Mouse (Mus musculus) heart, embryonic 12.5 days (tissue): ENCODE measurements around the gene Ptpdc1. TPM values are rescaled to one million over a fixed set of nuclear protein-coding genes. Genes with fewer than 3 reads are reported as not detected.

Experiments
- ATAC-seq: fragments of 200-750 bp; cut with Nextera tagmentation; 2 replicates; pipeline ENCODE4 v1.8.0; 2017; ENCODE audit warnings: moderate TSS enrichment, moderate library complexity; ENCODE audit not compliant: insufficient number of reproducible peaks, low FRiP score
- H3K27ac ChIP-seq: fragments of 300-500 bp; sonication (generic); 2 replicates; pipeline ENCODE4 v1.5.1; 2016; ENCODE audit warnings: mild to moderate bottlenecking, moderate library complexity; ENCODE audit not compliant: poor library complexity, severe bottlenecking
- H3K27me3 ChIP-seq: fragments of 300-500 bp; sonication (generic); replicated peaks from 2 replicates; pipeline ENCODE4 v1.6.1; 2016; ENCODE audit warnings: mild to moderate bottlenecking, moderate library complexity
- H3K36me3 ChIP-seq: fragments of 300-500 bp; sonication (generic); 2 replicates; pipeline ENCODE4 v1.6.1; 2016; ENCODE audit warnings: mild to moderate bottlenecking, moderate library complexity
- H3K4me1 ChIP-seq: fragments of 300-500 bp; sonication (generic); replicated peaks from 2 replicates; pipeline ENCODE4 v1.6.1; 2016; ENCODE audit warnings: mild to moderate bottlenecking
- H3K4me2 ChIP-seq: fragments of 300-500 bp; sonication (generic); 2 replicates; pipeline ENCODE4 v1.6.1; 2016; ENCODE audit warnings: mild to moderate bottlenecking, moderate library complexity
- H3K4me3 ChIP-seq: fragments of 300-500 bp; sonication (generic); 2 replicates; pipeline ENCODE4 v1.5.1; 2016; ENCODE audit warnings: mild to moderate bottlenecking
- H3K9ac ChIP-seq: fragments of 300-500 bp; sonication (generic); 2 replicates; pipeline ENCODE4 v1.6.1; 2016; ENCODE audit warnings: mild to moderate bottlenecking, moderate library complexity
- H3K9me3 ChIP-seq: fragments of 300-500 bp; sonication (generic); replicated peaks from 2 replicates; pipeline ENCODE4 v1.6.1; 2016; ENCODE audit warnings: mild to moderate bottlenecking, moderate library complexity
- WGBS: fragments of 180-500 bp; shearing (Covaris S2); methylation state at CpG from one replicate; pipeline ENCODE4 v1.1.7; 2016; 5-methylcytosine and 5-hydroxymethylcytosine counted together
- polyA plus RNA-seq: library from polyadenylated mRNA; unstranded; fragments of >200 nt; fragmentation: Nextera tagmentation; extraction: Ambion mirVana; gene quantifications from 2 replicates; pipeline ENCODE4 v1.2.1, GENCODE M21; 2016

Ptpdc1 gene
- polyA plus RNA-seq, 1 experiment from 2014 or later, result 6.8 TPM

- H3K4me3 ChIP-seq, result no peak overlapping the region
- no peaks in the 10 kb centered on the region for H3K4me1 ChIP-seq
- no peak for ATAC-seq
- peaks cover 13% of the 10 kb centered on the region for H3K9me3 ChIP-seq
- H3K27me3 ChIP-seq, result no peaks in the 10 kb centered on the region
- peaks cover 12% of the 10 kb centered on the region for H3K36me3 ChIP-seq
- no peak overlapping the region for H3K4me2 ChIP-seq
- H3K9ac ChIP-seq, result no peak overlapping the region
- no peak overlapping the region for H3K27ac ChIP-seq
Observed at GRCm38 (mm10) chr13:48617774-48618173, 7.7 kb downstream of the Ptpdc1 start.

- Histone ChIP-seq H3K27me3 (no peaks in the 10 kb centered on the region), H3K36me3 (peaks cover 12% of the 10 kb centered on the region), H3K9ac (no peak overlapping the region), H3K4me3 (no peak overlapping the region), H3K4me1 (no peaks in the 10 kb centered on the region), H3K4me2 (no peak overlapping the region), H3K9me3 (peaks cover 13% of the 10 kb centered on the region), H3K27ac (no peak overlapping the region)
- ATAC-seq, result no peak
- 85% methylated on average over 2 of the region's 2 CpGs for WGBS
Observed at GRCm38 (mm10) chr13:48614525-48614924, 10.9 kb downstream of the Ptpdc1 start.

GRCm38 (mm10) chr13:48609106-48609505 lies 16.4 kb downstream of the Ptpdc1 start:
- Histone ChIP-seq H3K9ac (no peak overlapping the region), H3K9me3 (no peaks in the 10 kb centered on the region), H3K27me3 (no peaks in the 10 kb centered on the region), H3K4me3 (no peak overlapping the region), H3K4me2 (no peak overlapping the region), H3K36me3 (no peaks in the 10 kb centered on the region), H3K4me1 (peaks cover 19% of the 10 kb centered on the region), H3K27ac (no peak overlapping the region)
- ATAC-seq, result no peak
- WGBS, result 78% methylated on average over 5 of the region's 5 CpGs

- Histone ChIP-seq H3K27me3 (no peaks in the 10 kb centered on the region), H3K4me1 (peaks cover 30% of the 10 kb centered on the region), H3K27ac (peak overlapping the region; percentile 26), H3K36me3 (peaks cover 2% of the 10 kb centered on the region; the same call in 1 of the 2 replicates), H3K9ac (no peak overlapping the region), H3K4me3 (no peak overlapping the region), H3K9me3 (no peaks in the 10 kb centered on the region), H3K4me2 (no peak overlapping the region)
- ATAC-seq, result no peak
- 49% methylated on average over 5 of the region's 5 CpGs for WGBS
Observed at GRCm38 (mm10) chr13:48604591-48604990, 20.9 kb downstream of the Ptpdc1 start.

GRCm38 (mm10) chr13:48603296-48603695 lies 22.2 kb downstream of the Ptpdc1 start:
- Histone ChIP-seq H3K27ac (no peak overlapping the region), H3K27me3 (no peaks in the 10 kb centered on the region), H3K4me1 (peaks cover 29% of the 10 kb centered on the region), H3K4me2 (no peak overlapping the region), H3K9me3 (no peaks in the 10 kb centered on the region), H3K4me3 (no peak overlapping the region), H3K36me3 (peaks cover 2% of the 10 kb centered on the region; the same call in 1 of the 2 replicates), H3K9ac (no peak overlapping the region)
- ATAC-seq, result no peak
- WGBS, result 75% methylated on average over 3 of the region's 3 CpGs

GRCm38 (mm10) chr13:48594605-48595004 lies 30.9 kb downstream of the Ptpdc1 start:
- no peak overlapping the region for H3K4me2 ChIP-seq
- H3K27ac ChIP-seq, result no peak overlapping the region
- H3K4me3 ChIP-seq, result no peak overlapping the region
- H3K4me1 ChIP-seq, result 0 out of 2 replicates have a peak, but pooled peaks cover 2% of the 10 kb centered on the region
- H3K9me3 ChIP-seq, result no peaks in the 10 kb centered on the region
- no peak overlapping the region for H3K9ac ChIP-seq
- ATAC-seq, result no peak
- WGBS, result 58% methylated on average over 7 of the region's 7 CpGs
- H3K27me3 ChIP-seq, result no peaks in the 10 kb centered on the region
- no peaks in the 10 kb centered on the region for H3K36me3 ChIP-seq

GRCm38 (mm10) chr13:48594031-48594430 lies 31.4 kb downstream of the Ptpdc1 start:
- Histone ChIP-seq H3K4me1 (0 out of 2 replicates have a peak, but pooled peaks cover 2% of the 10 kb centered on the region), H3K27ac (no peak overlapping the region), H3K9ac (no peak overlapping the region), H3K9me3 (no peaks in the 10 kb centered on the region), H3K36me3 (no peaks in the 10 kb centered on the region), H3K4me2 (no peak overlapping the region), H3K4me3 (no peak overlapping the region), H3K27me3 (no peaks in the 10 kb centered on the region)
- WGBS, result 71% methylated on average over 10 of the region's 10 CpGs
- ATAC-seq, result no peak

GRCm38 (mm10) chr13:48593181-48593580 lies 32.3 kb downstream of the Ptpdc1 start:
- 52% methylated on average over 15 of the region's 15 CpGs for WGBS
- 0 out of 2 replicates have a peak, but pooled peaks cover 2% of the 10 kb centered on the region for H3K4me1 ChIP-seq
- H3K4me3 ChIP-seq, result no peak overlapping the region
- H3K27ac ChIP-seq, result no peak overlapping the region
- no peaks in the 10 kb centered on the region for H3K36me3 ChIP-seq
- no peaks in the 10 kb centered on the region for H3K27me3 ChIP-seq
- H3K4me2 ChIP-seq, result no peak overlapping the region
- no peak for ATAC-seq
- no peaks in the 10 kb centered on the region for H3K9me3 ChIP-seq
- H3K9ac ChIP-seq, result no peak overlapping the region

- Histone ChIP-seq H3K27me3 (no peaks in the 10 kb centered on the region), H3K4me3 (no peak overlapping the region), H3K27ac (no peak overlapping the region), H3K4me2 (no peak overlapping the region), H3K9ac (no peak overlapping the region), H3K4me1 (0 out of 2 replicates have a peak, but pooled peaks cover 2% of the 10 kb centered on the region), H3K9me3 (no peaks in the 10 kb centered on the region), H3K36me3 (no peaks in the 10 kb centered on the region; the same call in 1 of the 2 replicates)
- no peak for ATAC-seq
Observed at GRCm38 (mm10) chr13:48590743-48591142, 34.7 kb downstream of the Ptpdc1 start.

GRCm38 (mm10) chr13:48587354-48587753 lies 38.1 kb downstream of the Ptpdc1 start:
- H3K4me3 ChIP-seq, result no peak overlapping the region
- 63% methylated on average over 11 of the region's 11 CpGs for WGBS
- ATAC-seq, result no peak
- H3K36me3 ChIP-seq, result peaks cover 4% of the 10 kb centered on the region
- no peak overlapping the region for H3K27ac ChIP-seq
- H3K4me2 ChIP-seq, result no peak overlapping the region
- H3K4me1 ChIP-seq, result no peaks in the 10 kb centered on the region; the same call in 1 of the 2 replicates
- no peak overlapping the region for H3K9ac ChIP-seq
- H3K9me3 ChIP-seq, result no peaks in the 10 kb centered on the region
- H3K27me3 ChIP-seq, result no peaks in the 10 kb centered on the region

GRCm38 (mm10) chr13:48586496-48586895 lies 39.0 kb downstream of the Ptpdc1 start:
- Histone ChIP-seq H3K4me2 (no peak overlapping the region), H3K9ac (no peak overlapping the region), H3K4me1 (no peaks in the 10 kb centered on the region; the same call in 1 of the 2 replicates), H3K4me3 (no peak overlapping the region), H3K9me3 (no peaks in the 10 kb centered on the region), H3K36me3 (peaks cover 5% of the 10 kb centered on the region), H3K27ac (no peak overlapping the region), H3K27me3 (no peaks in the 10 kb centered on the region)
- WGBS, result 84% methylated on average over 9 of the region's 9 CpGs
- ATAC-seq, result no peak

GRCm38 (mm10) chr13:48585786-48586185 lies 39.7 kb downstream of the Ptpdc1 start:
- H3K4me1 ChIP-seq, result no peaks in the 10 kb centered on the region; the same call in 1 of the 2 replicates
- no peak overlapping the region for H3K27ac ChIP-seq
- WGBS, result 74% methylated on average over 7 of the region's 7 CpGs
- no peak for ATAC-seq
- H3K4me2 ChIP-seq, result no peak overlapping the region
- H3K9ac ChIP-seq, result no peak overlapping the region
- H3K9me3 ChIP-seq, result no peaks in the 10 kb centered on the region
- H3K36me3 ChIP-seq, result peaks cover 5% of the 10 kb centered on the region
- no peak overlapping the region for H3K4me3 ChIP-seq
- H3K27me3 ChIP-seq, result no peaks in the 10 kb centered on the region
